Mouse (Mus musculus): ENCODE measurements around the gene Krtap12-1. TPM values are rescaled to one million over a fixed set of nuclear protein-coding genes. Genes with fewer than 3 reads are reported as not detected.
"Not testable (repeated sequence)": the region's sequence is repeated elsewhere in the genome, so short reads cannot be mapped to it uniquely, and the experiment has no call there.

Krtap12-1 gene
- polyA plus RNA-seq, 1 experiment from 2014 or later = not detected

DNA sequence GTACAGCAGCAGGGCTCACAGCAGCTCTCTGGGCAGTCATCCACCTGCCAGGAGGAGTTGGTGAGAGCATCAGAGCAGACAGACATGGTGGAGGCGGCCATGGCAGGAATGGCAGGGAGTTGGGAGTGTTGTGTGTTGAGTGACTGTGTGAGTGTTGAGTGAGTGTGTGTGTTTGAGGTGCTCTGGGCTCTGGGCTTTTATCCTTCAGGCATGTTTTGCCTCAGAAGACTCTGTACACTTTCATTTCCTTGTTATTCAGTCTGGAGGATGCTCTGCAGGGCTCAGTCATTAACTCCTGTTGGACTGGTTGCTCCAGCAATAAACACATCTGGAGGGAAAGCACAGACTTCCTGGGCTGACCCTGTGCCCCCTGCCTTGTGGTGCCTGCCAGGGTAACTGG is 39.2 kb downstream of the Krtap12-1 start, which contains the start of gene Gm3233:
Gene Gm3233, minus strand, starts transcription at position 101 of the 400 bp plus-strand sequence.
- not testable (repeated sequence) for H3K9me3 ChIP-seq (ENCODE audit: control insufficient read depth, low read length); H3K27me3 ChIP-seq (ENCODE audit: control insufficient read depth, insufficient read depth, low read length); H3K4me3 ChIP-seq (replicated peaks; ENCODE audit: low read depth, low read length); H3K9ac ChIP-seq (replicated peaks; ENCODE audit: low read length); H3K4me1 ChIP-seq (ENCODE audit: control insufficient read depth, insufficient read depth, low read length); DNase-seq; H3K36me3 ChIP-seq (ENCODE audit: control insufficient read depth, insufficient read depth, low read length); H3K27ac ChIP-seq (replicated peaks; ENCODE audit: low read depth, low read length); ATAC-seq (ENCODE audit: low FRiP score, low TSS enrichment); H3K4me2 ChIP-seq (ENCODE audit: low read length)
- no CpG with 5 or more reads among the region's 1 CpGs for WGBS

GRCm38 (mm10) chr10:77769727-77770126 is 49.3 kb downstream of the Krtap12-1 start:
- H3K36me3 ChIP-seq (ENCODE audit: control insufficient read depth, insufficient read depth, low read length) = no peaks in the 10 kb centered on the region
- 81% methylated on average over 1 of the region's 1 CpGs for WGBS
- no peak overlapping the region for H3K4me2 ChIP-seq (ENCODE audit: low read length)
- no peaks in the 10 kb centered on the region for H3K4me1 ChIP-seq (ENCODE audit: control insufficient read depth, insufficient read depth, low read length)
- H3K4me3 ChIP-seq (replicated peaks; ENCODE audit: low read depth, low read length) = no peak overlapping the region
- DNase-seq (no peak), ATAC-seq (ENCODE audit: low FRiP score, low TSS enrichment) (no peak)
- H3K27me3 ChIP-seq (ENCODE audit: control insufficient read depth, insufficient read depth, low read length) = no peaks in the 10 kb centered on the region
- no peaks in the 10 kb centered on the region for H3K9me3 ChIP-seq (ENCODE audit: control insufficient read depth, low read length)
- no peak overlapping the region for H3K9ac ChIP-seq (replicated peaks; ENCODE audit: low read length)
- H3K27ac ChIP-seq (replicated peaks; ENCODE audit: low read depth, low read length) = no peak overlapping the region

Other genes starting within 250 kb of the Krtap12-1 start
- 37.4 and 41.2 TPM in 2 replicates for gene Fam207a, start 204.8 kb upstream of the Krtap12-1 start, polyA plus RNA-seq (2014; fragmentation: Nextera tagmentation; extraction: Ambion mirVana)
- gene Itgb2, start 190.3 kb upstream of the Krtap12-1 start, polyA plus RNA-seq (2014; fragmentation: Nextera tagmentation; extraction: Ambion mirVana) = 0.49 and 0.91 TPM in 2 replicates
- 52.1 and 71.8 TPM in 2 replicates for gene Pttg1ip, start 138.9 kb upstream of the Krtap12-1 start, polyA plus RNA-seq (2014; fragmentation: Nextera tagmentation; extraction: Ambion mirVana)
- 253 and 287 TPM in 2 replicates for gene Sumo3, start 114.5 kb upstream of the Krtap12-1 start, polyA plus RNA-seq (2014; fragmentation: Nextera tagmentation; extraction: Ambion mirVana)
- 16.3 TPM in 1 of 2 replicates, not detected in the other for gene Gm49325, start 114.4 kb upstream of the Krtap12-1 start, polyA plus RNA-seq (2014; fragmentation: Nextera tagmentation; extraction: Ambion mirVana)
- 55.6 and 66.6 TPM in 2 replicates for gene Ube2g2, start 98.3 kb upstream of the Krtap12-1 start, polyA plus RNA-seq (2014; fragmentation: Nextera tagmentation; extraction: Ambion mirVana)
- 0.88 and 1.3 TPM in 2 replicates for gene Tspear, start 34.0 kb upstream of the Krtap12-1 start, polyA plus RNA-seq (2014; fragmentation: Nextera tagmentation; extraction: Ambion mirVana)
- gene Gm19402, start 29.8 kb upstream of the Krtap12-1 start, polyA plus RNA-seq (2014; fragmentation: Nextera tagmentation; extraction: Ambion mirVana) = not detected in 2 replicates
- gene Gm9508, start 23.4 kb upstream of the Krtap12-1 start, polyA plus RNA-seq (2014; fragmentation: Nextera tagmentation; extraction: Ambion mirVana) = not detected in 2 replicates
- not detected in 2 replicates for gene Gm10272, start 14.0 kb upstream of the Krtap12-1 start, polyA plus RNA-seq (2014; fragmentation: Nextera tagmentation; extraction: Ambion mirVana)
- not detected in 2 replicates for gene Gm10024, start 9.1 kb upstream of the Krtap12-1 start, polyA plus RNA-seq (2014; fragmentation: Nextera tagmentation; extraction: Ambion mirVana)
- gene Gm10142, start 4.8 kb upstream of the Krtap12-1 start, polyA plus RNA-seq (2014; fragmentation: Nextera tagmentation; extraction: Ambion mirVana) = not detected in 2 replicates
- not detected in 2 replicates for gene Gm10100, start 5.9 kb downstream of the Krtap12-1 start, polyA plus RNA-seq (2014; fragmentation: Nextera tagmentation; extraction: Ambion mirVana)
- gene Gm18596, start 22.0 kb downstream of the Krtap12-1 start, polyA plus RNA-seq (2014; fragmentation: Nextera tagmentation; extraction: Ambion mirVana) = not detected in 2 replicates
- gene Gm9736, start 30.8 kb downstream of the Krtap12-1 start, polyA plus RNA-seq (2014; fragmentation: Nextera tagmentation; extraction: Ambion mirVana) = not detected in 2 replicates
- gene Gm3233, start 39.1 kb downstream of the Krtap12-1 start, polyA plus RNA-seq (2014; fragmentation: Nextera tagmentation; extraction: Ambion mirVana) = not detected in 2 replicates
- gene Gm3238, start 50.7 kb downstream of the Krtap12-1 start, polyA plus RNA-seq (2014; fragmentation: Nextera tagmentation; extraction: Ambion mirVana) = not detected in 2 replicates
- not detected in 2 replicates for gene Gm7138, start 56.3 kb downstream of the Krtap12-1 start, polyA plus RNA-seq (2014; fragmentation: Nextera tagmentation; extraction: Ambion mirVana)
- not detected in 2 replicates for gene Gm3250, start 61.9 kb downstream of the Krtap12-1 start, polyA plus RNA-seq (2014; fragmentation: Nextera tagmentation; extraction: Ambion mirVana)
- gene Gm7137, start 67.6 kb downstream of the Krtap12-1 start, polyA plus RNA-seq (2014; fragmentation: Nextera tagmentation; extraction: Ambion mirVana) = not detected in 2 replicates
- not detected in 2 replicates for gene Gm9639, start 74.5 kb downstream of the Krtap12-1 start, polyA plus RNA-seq (2014; fragmentation: Nextera tagmentation; extraction: Ambion mirVana)
- gene Gm19668, start 78.5 kb downstream of the Krtap12-1 start, polyA plus RNA-seq (2014; fragmentation: Nextera tagmentation; extraction: Ambion mirVana) = not detected in 2 replicates
- gene Gm9507, start 91.2 kb downstream of the Krtap12-1 start, polyA plus RNA-seq (2014; fragmentation: Nextera tagmentation; extraction: Ambion mirVana) = not detected in 2 replicates
- gene Gm2696, start 94.1 kb downstream of the Krtap12-1 start, polyA plus RNA-seq (2014; fragmentation: Nextera tagmentation; extraction: Ambion mirVana) = not detected in 2 replicates
- not detected in 2 replicates for gene Krtap10-4, start 106.5 kb downstream of the Krtap12-1 start, polyA plus RNA-seq (2014; fragmentation: Nextera tagmentation; extraction: Ambion mirVana)
- gene Krtap10-10, start 115.3 kb downstream of the Krtap12-1 start, polyA plus RNA-seq (2014; fragmentation: Nextera tagmentation; extraction: Ambion mirVana) = not detected in 2 replicates
- gene Gm36176, start 126.2 kb downstream of the Krtap12-1 start, polyA plus RNA-seq (2014; fragmentation: Nextera tagmentation; extraction: Ambion mirVana) = not detected in 2 replicates
- not detected in 2 replicates for gene Gm10318, start 132.3 kb downstream of the Krtap12-1 start, polyA plus RNA-seq (2014; fragmentation: Nextera tagmentation; extraction: Ambion mirVana)
- gene Gm3285, start 141.4 kb downstream of the Krtap12-1 start, polyA plus RNA-seq (2014; fragmentation: Nextera tagmentation; extraction: Ambion mirVana) = not detected in 2 replicates
- 14.3 and 15.7 TPM in 2 replicates for gene Lrrc3, start 181.9 kb downstream of the Krtap12-1 start, polyA plus RNA-seq (2014; fragmentation: Nextera tagmentation; extraction: Ambion mirVana)
- gene Trpm2, start 250.0 kb downstream of the Krtap12-1 start, polyA plus RNA-seq (2014; fragmentation: Nextera tagmentation; extraction: Ambion mirVana) = 3.6 TPM in 2 replicates

All from midbrain, embryonic 14.5 days (tissue).